Mouse (Mus musculus) fibroblast of lung, adult 2 months (primary cell): ENCODE data around the gene Tmem132d.

ENCODE experiments used
- DNase-seq: peaks from one replicate; pipeline ENCODE4 v3.0.0-alpha.2; 2011; ENCODE audit warnings: low read depth

The Tmem132d gene

DNA sequence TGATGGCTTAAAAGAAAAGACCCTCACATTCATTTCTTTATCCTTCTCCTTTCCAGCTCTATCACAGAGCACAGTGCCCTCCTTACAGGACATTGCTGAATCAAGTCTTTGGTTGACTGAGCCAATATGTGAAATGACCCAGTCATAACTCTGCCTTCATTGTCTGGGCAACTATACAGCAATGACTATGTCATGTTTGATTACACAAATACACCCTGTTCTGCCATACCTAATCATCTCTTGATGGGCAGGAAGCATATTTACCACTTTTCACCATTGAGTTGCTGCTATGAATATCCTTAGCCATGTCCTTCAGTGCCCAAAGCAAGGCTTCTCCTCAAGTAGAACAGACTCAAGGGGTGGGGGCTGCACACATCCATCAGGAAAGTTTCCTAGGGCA lies 214.6 kb downstream of the Tmem132d start:
- no peak for DNase-seq

DNA sequence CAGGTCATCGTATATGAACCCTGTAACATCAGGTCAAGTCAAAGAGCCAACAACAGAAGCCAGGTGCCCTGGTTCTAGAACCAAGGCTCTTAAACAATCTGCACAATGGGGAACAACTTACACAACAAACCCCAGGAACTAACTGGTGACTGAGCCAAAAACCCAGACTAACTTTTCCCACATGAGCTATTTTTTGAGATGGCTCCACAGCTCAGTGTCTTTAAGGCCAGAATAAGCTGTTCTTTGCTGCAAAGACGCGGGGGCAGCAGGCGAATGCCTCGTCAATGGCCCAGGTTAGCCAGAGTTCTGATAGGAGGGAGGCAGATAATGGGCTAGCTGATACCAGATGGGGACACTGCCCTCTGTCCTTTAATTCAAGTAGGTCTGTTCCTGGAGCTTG lies 221.8 kb downstream of the Tmem132d start:
- DNase-seq = no peak

DNA sequence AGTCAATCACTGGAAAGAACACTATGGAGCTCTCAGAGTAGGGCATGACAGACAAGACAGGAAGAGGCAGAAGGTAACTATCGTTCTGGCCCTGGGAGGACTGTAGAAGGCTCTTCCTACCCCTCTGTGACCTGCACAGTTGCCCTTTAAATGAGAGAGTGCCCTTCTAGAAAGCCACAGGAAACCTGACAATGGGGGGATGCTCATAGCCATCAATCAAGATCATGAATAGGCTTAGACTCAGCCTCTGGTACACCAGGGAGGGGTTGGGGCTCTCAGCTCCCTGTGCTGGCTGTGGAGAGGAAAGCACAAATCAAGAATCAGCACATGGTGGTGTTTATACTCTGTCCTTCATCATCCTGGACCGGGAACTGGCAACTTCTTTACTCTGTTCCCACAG lies 227.2 kb downstream of the Tmem132d start:
- no peak for DNase-seq

DNA sequence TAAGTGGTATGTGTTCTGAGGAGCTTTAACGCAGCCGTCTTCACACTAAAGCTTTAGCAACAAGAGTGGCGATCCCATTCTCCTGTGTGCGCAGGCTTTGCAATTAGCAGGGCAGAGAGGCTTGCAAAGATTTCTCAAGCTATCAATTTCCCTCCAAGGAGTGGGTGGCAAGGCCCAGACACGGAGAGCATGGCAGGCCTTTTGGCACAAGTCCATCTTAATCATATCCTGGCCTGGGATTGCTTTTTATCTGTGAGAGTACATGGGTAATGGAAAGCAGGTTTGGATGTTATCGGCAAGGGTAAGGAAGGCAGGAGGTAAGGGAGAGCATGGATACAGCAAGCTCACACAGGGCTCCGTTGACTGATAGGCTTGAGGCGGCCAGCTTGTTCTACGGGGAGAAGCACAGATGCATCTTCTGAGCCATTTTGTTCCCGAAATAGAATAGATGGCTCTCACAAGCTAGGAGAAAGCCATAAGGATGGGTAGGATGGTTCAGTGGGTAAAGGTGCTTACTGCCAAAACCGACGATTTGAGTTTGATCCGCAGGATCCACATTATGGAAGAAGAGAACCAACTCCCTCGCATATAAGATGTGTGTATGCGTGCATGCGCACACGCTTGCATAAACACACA lies 228.1 kb downstream of the Tmem132d start:
- DNase-seq = no peak

DNA sequence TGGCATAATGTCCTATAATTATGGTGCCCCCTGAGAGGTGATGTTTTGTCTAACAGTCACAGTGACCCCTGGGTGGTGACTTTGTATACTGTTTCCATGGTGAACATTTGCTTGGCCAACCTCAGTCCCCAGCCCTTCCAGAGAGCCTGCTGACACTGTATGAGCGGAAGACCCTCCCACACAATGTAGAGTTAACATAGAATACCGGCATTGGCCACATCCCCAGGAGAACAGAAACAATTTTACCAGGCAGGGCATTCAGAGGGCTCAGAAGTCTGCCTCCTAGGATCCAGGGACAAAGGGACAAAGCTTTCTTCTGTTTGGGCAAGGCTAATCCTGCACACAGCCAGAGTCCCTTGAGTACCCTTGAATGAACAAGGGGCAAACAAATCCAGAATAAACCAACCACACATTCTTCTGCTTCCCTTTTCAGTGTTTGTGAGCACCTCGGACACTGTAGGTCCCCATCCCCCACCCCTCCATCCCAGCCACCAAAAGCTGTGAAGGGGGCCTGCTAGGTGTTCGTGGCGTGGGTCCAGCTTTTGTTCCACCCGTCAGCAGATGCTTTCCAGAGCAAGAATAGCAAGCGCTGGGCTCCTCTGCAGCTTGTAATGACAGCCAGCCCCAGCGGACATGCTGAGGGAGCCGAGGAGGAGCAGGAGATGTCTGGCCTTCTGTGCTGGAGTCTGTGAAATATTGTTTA lies 228.8 kb downstream of the Tmem132d start:
- DNase-seq = no peak

DNA sequence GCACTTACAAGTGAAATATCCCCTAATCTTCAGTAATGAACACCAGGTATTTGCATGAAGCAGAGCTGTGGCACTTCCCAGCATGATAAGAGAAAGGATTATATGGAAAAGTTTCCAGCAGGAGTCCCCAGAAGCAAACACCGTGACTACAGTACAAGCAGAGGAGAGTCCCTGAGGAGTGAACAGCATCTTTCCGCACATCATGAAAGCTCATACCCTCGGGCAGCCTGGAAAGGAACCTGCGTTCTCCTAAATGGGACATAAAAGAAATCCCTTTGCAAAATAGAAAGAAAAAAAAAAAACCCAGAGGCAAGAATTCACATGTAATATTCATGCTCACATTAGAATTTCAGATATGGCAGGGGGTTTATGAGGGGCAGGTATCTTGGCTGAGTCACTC lies 238.8 kb downstream of the Tmem132d start:
- no peak for DNase-seq

DNA sequence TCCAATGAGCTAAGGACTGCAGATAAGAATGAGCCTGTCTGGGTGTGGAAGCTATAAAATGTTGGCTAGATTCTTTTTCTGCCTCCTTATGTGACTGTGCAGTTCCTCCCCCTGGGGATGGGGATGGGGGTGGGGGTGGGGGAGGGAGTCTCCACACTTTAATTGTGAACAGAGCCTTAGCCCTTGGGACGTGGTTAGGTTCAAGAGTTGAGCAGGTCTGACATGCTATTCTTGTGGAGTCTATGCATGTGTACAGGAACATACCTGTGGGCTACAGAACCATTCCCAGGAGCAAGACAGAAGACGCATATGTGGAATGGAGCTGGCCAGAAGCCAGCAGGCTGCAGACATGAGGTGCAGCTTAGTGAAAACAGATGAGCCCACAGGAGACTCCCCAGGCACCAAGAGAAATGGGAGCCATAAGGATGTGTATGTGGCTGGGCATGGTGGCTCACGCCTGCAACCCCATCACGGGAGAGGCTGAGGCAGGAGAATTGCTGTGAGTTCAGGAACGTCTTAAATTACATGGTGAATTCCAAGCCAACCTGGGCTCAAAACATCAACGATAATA lies 240.3 kb downstream of the Tmem132d start:
- DNase-seq = no peak

DNA sequence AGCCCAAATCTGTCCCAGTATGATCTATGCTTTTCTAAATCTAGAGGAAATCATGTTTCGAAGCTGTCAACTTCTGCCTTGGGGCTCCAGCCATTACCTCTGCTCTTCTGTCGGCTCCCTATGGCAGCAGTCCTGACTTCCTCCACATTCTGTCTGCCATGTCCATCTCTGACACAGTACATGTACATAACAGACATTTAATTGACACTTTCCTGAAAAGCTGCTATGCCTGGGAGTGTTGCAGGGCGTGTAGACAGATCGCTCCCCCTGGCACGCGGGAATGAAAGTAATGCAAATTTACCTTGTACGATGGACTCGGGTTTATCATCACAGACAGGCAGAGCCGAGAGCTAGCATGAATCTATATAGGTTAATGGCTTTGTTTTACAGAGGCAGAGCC lies 241.2 kb downstream of the Tmem132d start:
- DNase-seq = no peak

DNA sequence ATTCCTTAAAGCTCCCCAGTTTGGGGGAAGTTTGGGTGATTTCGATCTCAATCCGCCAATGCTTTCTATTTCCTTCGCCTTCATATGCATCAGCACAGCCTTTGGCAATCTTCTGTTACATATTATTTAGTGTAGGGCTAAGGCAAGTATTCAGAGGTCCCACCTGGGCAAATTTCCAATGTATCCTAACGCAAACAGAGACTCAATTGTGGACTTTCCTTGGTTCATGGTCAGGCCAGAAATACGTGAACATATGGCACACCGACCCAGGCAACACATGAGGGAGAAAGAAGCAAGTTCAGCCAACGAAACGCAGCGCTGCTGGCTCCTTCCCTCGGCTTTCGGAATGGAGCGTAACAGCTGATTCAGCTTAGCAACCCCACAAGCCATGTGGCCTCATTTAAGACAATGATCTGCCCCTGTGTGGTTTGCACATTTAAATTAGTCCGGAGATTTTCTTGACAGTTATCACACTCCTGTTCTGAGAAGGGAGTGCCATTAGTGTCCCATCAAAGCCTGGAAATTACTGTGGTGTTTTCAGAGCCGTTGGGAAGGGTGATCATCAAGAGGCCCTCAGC lies 242.5 kb downstream of the Tmem132d start:
- no peak for DNase-seq

DNA sequence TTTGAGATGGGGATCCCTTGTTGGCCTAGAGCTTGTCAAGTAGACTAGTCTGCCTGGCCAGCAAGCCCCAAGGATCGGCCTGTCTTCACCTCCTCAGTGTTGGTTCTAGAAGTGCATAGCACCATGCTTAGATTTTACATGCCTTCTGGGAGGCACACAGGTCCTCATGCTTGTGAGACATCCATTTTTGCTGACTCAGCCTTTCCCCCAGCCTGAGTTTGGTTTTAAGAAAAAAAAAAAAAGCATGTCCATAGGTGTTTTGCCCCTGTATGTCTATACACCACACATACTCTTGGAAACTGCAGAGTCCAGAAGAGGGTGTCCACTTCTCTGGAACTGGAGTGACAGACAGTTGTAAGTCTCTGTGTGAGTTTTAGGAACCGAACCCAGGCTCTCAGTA lies 256.6 kb downstream of the Tmem132d start:
- DNase-seq = no peak

DNA sequence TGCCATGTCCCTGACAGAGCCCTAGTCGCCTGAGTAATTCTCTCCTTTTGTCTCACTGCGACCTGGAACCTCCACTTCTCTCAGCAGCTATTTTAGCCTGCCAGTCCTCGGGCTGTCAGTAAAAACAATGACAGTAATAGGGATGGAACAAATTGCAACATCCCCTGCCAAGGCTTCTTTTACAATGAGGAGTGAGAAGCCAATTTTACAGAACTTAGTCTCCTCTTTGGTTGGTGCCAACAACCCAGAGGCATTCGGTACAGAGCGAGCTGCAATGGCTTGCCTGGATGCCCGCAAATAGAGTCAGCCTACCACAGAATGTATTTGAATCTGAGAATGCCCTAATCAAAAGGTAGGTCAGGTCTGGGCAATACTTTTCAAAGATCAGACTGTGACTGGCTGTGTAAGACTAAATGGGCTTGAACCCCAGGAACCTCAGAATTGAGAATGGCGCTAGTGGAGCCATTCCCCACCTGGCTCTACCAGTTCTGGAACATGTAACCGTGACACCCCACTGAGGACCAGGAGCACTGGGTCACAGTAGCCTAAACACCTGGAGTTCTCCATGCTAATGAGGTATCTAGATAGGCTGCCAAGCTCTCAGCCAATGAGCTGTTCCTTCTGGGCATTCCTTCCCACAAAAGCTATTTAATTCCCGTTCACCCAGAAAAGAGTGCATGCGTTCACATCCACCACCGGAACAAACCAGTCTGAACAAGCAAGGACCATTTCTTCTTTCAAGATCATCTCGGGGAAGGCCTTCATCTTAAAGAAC lies 273.8 kb downstream of the Tmem132d start:
- DNase-seq = no peak

DNA sequence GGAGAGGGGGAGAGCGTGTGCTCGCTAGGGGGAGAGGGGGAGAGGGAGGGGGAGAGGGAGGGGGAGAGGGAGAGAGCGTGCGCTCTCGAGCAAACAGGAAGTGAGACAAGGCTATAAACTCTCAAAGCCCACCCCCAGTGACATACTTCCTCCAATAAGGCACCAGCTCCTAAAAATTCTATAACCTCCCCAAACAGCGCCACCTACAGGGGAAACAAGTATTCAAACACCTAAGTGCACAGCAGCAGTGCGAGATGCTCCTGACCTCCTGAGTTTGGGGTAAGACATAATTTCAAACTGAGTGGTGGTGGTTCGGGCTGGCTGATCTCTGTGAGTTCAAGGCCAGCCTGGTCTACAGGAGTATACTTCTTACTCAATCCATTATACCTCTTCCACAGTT lies 281.4 kb downstream of the Tmem132d start:
- DNase-seq = no peak

DNA sequence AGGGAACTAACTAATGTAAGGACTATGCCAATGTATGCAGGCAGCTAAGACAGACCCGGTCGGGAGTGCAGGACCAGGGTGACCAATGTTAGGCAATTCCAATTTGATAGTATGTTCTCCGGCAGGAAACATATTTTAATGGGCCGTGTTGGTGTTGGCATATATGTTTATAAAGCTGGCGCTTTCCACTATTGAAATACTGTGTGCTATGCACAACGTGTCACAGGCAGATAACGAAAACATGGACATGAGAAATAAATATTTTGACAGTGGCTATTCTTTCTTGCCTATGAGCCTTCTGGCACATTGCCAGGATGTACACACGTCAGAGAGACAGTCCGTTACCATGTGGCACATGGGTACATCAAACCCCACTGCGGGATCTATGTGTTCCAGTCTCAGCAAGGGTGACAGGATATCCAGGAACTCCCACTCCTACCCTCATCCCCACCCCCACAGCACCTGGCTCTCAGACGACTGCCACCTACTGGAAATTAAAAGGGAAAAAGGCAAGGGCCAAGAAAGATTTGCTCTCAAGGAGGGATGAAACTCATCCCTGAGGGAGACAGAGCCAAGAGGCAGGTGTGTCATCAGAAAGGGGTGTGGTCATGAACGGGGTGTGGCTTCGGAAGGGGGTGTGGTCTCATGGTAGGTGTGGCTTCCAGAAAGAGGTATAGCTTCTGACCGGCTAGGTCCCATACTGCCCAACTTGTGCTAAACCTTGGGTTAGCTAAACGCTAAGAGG lies 285.8 kb downstream of the Tmem132d start:
- DNase-seq = no peak

DNA sequence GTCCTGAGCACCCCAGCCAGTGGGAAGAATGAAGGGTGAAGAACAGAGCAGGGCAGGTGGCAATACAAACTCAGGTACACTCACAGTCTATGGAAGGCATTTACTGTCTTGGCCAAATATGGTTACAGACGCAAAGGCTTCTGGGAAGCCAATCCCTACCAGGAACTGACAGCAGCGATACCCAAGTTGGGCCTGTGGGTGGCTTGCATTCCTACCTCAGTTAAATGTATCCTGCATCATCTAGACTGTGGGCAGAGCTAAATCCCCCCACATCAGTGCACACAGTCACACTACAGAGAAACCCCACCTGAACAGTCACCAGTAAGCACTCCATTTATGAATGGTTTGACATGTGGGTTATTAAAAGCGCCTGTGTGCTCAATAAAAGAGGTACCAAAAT lies 288.1 kb downstream of the Tmem132d start:
- no peak for DNase-seq

DNA sequence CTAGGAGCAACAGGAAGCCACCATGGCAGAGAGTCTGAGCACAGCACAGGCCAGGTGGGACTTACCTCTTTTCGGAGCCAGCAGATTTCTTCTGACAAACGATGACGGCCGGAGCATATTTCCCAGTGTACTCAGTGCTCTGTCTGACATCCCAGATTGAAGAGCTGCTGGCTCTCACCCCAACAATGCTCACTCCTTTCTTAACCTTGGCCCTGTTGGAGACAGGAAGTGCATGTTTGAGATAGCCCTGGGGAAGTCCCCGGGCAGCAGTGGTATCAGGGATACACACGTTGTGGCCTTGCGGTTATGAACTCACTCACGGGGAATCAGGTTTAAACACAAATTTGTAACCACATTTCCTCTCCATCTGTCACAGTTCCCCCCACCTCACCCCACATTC lies 296.1 kb downstream of the Tmem132d start:
- no peak for DNase-seq

DNA sequence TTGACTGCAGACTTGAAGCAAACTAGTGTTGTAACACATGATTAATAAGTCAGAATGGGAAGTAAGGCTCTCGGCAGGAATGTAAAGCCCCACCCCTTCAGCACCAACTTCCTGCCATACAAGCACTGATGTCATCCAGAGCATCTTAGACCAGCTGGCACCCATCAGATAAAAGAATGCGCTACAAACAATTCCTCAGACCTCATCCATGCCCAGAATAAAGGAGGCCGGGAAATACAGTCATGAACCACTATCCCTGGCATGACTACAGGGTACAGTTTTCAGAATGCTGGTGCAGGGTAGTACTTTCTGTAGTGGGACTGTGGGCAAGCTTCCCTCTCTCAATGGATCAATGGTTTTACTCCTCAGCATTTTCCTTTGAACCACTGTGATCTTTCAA lies 310.2 kb downstream of the Tmem132d start:
- no peak for DNase-seq

DNA sequence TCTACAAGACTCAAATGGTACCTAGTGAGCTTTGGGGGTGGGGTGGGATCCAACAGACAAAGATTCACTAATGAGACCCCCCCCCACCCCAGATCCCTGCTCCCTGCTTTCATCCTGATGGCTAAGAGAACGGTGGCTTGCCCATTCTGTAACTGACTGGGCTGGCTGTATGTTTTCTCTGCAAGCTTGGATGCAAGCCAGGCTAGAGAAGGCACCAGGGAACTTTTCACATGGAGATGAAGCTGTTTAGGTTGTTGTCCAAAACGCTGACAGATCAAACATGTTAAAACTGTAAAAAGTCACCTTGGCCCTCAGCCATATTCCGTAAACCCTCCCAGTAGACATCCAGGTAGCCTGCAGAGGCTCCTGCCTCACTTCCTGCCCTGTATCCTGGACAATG lies 313.7 kb downstream of the Tmem132d start:
- DNase-seq = no peak

DNA sequence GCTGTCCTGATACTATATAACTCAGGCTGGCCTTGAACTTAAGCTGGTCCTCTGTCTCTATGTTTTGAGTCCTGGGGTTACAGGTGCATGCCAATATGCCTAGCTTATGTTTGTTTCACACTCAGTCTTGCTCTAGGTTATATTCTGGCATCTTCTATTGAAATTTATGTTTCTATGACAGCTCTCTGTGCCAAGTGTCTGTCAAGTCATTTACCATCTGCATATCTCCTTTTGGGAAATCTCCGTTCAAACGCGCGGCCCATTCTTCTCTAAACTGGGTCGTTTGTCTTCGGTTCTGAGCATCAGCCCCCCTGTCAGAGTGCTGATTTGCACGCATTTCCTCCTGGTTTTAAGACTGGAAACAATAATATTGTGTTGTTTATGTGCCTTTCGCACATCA lies 319.8 kb downstream of the Tmem132d start:
- no peak for DNase-seq

DNA sequence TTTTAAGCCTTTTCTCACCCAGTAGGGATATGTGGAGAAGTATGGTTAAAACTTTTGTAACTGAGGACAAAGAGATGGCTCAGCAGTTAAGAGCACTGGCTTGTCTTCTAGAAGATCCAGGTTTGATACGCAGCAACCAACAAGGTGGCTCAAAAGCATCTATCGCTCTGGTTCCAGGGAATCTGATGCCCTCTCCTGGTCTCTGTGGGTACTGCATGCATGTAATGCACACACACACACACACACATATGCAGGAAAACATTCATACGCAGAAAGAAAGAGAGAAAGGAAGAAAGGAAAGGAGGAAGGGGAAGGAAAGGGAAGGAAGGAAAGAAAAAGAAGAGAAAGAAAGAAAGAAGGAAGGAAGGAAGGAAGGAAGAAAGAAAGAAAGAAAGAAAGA lies 320.4 kb downstream of the Tmem132d start:
- no peak for DNase-seq

DNA sequence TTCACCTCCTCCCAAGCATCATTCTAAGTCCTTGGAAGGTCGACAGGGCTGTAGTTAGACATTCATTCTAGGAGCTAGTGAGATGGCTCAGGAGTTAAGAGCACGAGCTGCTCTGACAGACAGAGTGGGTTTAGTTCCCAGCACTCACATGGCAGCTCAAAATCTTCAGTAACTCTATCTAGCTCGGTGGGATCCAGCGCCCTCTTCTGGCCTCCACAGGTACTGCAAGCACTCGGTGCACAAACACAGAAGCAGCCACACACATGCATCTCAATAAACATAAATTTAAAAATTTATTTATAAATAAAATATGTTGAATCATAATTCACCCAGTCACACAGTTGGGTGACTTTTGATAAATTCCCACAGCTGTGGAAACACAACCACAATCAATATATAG lies 321.2 kb downstream of the Tmem132d start:
- DNase-seq = no peak

DNA sequence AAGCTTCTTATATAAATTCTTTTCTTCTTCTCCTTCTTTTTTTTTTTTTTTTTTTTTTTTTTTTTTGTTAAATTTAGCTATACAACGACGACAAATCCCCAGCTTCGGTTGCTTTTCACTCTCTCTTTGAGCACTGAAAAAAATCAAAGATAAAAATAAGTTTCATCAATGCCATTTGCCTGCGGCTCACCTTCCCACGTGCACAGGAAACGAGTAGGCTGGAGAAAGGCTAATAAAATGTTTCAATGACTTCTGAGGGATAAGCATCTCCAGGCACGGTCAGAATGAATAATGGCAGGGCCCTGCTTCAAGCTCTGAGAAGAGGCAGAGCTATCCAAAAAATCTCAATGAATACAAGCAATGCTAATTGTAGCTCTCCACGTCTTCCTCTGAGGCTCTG lies 330.3 kb downstream of the Tmem132d start:
- no peak for DNase-seq

DNA sequence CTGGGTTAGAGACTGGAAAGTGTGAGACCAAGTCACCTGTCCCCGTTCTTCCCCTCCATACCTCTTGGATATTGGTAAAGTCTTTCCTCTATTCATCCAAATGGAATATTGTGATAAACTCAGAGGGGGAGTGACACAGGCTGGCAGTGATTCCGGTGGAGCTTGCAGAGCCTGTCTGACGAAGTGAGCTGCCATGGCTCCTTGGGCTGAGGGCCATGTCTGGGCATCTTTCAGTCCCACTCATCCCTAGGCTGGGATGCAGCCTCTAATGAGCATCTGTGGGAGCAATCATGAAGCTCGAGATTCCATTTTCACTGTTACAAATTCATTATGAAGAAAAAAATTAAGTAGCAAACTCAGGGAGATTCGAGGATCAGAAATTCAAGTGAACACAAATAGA lies 332.5 kb downstream of the Tmem132d start:
- DNase-seq = no peak
